ENCODE assay signal across 8 mouse cellular contexts in genomic region chr12:65075085-65075732, GRCm38 (mm10). TPM values are rescaled to one million over a fixed set of nuclear protein-coding genes. Genes with fewer than 3 reads are reported as not detected.
DNase-seq lines count a peak whose midpoint lies in the region; ATAC-seq and TF ChIP-seq lines count a peak whose summit lies in the region.

Fancm (plus strand) TSS chr12:65075603.

- WGBS in forebrain, embryonic 12.5 days: 3% methylated on average over 39 of the region's 39 CpGs
- 2% methylated on average over 36 of the region's 39 CpGs for WGBS in heart, postnatal 0 days
- 1% methylated on average over 39 of the region's 39 CpGs for WGBS in liver, embryonic 16.5 days (ENCODE audit: insufficient replicate concordance)
- WGBS in neural tube, embryonic 13.5 days: 2% methylated on average over 39 of the region's 39 CpGs

- peak; percentile 82 for TF ChIP-seq POLR2A in testis, adult 2 months (IDR thresholded peaks at IDR 0.05; ENCODE audit: control insufficient read depth, low read depth, low read length)

- peak within 1 kb of the TSS; percentile 97 for H3K4me3 ChIP-seq in E14TG2a.4 (replicated peaks; ENCODE audit: low read length)
- H3K4me3 ChIP-seq in forebrain, embryonic 12.5 days (replicated peaks): peak within 1 kb of the TSS; percentile 83
- peak within 1 kb of the TSS; percentile 96 for H3K4me3 ChIP-seq in heart, postnatal 0 days (ENCODE audit: low read depth, low read length)
- peak within 1 kb of the TSS; percentile 84 for H3K4me3 ChIP-seq in liver, embryonic 16.5 days (ENCODE audit: low read depth, low read length)
- peak within 1 kb of the TSS; percentile 87 for H3K4me3 ChIP-seq in neural tube, embryonic 13.5 days
- peak within 1 kb of the TSS; percentile 97 for H3K4me3 ChIP-seq in testis, adult 2 months (ENCODE audit: control insufficient read depth, low read depth, low read length)

- H3K4me2 ChIP-seq in forebrain, embryonic 12.5 days: peak within 1 kb of the TSS; percentile 82
- peak within 1 kb of the TSS; percentile 97 for H3K4me2 ChIP-seq in heart, postnatal 0 days (ENCODE audit: low read depth, low read length)
- H3K4me2 ChIP-seq in liver, embryonic 16.5 days (ENCODE audit: low read depth, low read length): peak within 1 kb of the TSS; percentile 96
- peak within 1 kb of the TSS; percentile 72 for H3K4me2 ChIP-seq in neural tube, embryonic 13.5 days

- peak within 1 kb of the TSS; percentile 76 for H3K9ac ChIP-seq in forebrain, embryonic 12.5 days
- peak within 1 kb of the TSS; percentile 86 for H3K9ac ChIP-seq in heart, postnatal 0 days (replicated peaks; ENCODE audit: low read depth, low read length)
- H3K9ac ChIP-seq in liver, embryonic 16.5 days (ENCODE audit: low read depth, low read length): peak within 1 kb of the TSS; percentile 88
- H3K9ac ChIP-seq in neural tube, embryonic 13.5 days: peak within 1 kb of the TSS; percentile 81

- peak within 1 kb of the TSS; percentile 91 for H3K27ac ChIP-seq in forebrain, embryonic 12.5 days
- peak within 1 kb of the TSS; percentile 95 for H3K27ac ChIP-seq in heart, postnatal 0 days (ENCODE audit: low read depth)
- peak within 1 kb of the TSS; percentile 73 for H3K27ac ChIP-seq in liver, embryonic 16.5 days (ENCODE audit: low read length)
- H3K27ac ChIP-seq in neural tube, embryonic 13.5 days (replicated peaks): peak within 1 kb of the TSS; percentile 94
- peak within 1 kb of the TSS; percentile 82 for H3K27ac ChIP-seq in testis, adult 2 months (ENCODE audit: control insufficient read depth, insufficient read depth, low read depth, low read length)

- DNase-seq in c-Kit-positive CD71-positive TER-119-positive erythroid progenitor cells, embryonic 14.5 days (ENCODE audit: low spot score): peak; percentile 92
- DNase-seq in heart, postnatal 0 days (ENCODE audit: low spot score): peak; percentile 81
- DNase-seq in kidney, postnatal 4 days: peak; percentile 90 to 94

- peaks cover 56% of the 10 kb centered on the region for H3K4me1 ChIP-seq in E14TG2a.4 (replicated peaks; ENCODE audit: low read depth, low read length)
- peaks cover 37% of the 10 kb centered on the region for H3K4me1 ChIP-seq in forebrain, embryonic 12.5 days
- peaks cover 16% of the 10 kb centered on the region for H3K4me1 ChIP-seq in heart, postnatal 0 days (ENCODE audit: control insufficient read depth, insufficient read depth)
- peaks cover 31% of the 10 kb centered on the region for H3K4me1 ChIP-seq in liver, embryonic 16.5 days (ENCODE audit: control insufficient read depth, low read depth, low read length)
- peaks cover 48% of the 10 kb centered on the region for H3K4me1 ChIP-seq in neural tube, embryonic 13.5 days (replicated peaks)
- peaks cover 13% of the 10 kb centered on the region for H3K4me1 ChIP-seq in testis, adult 2 months (ENCODE audit: control insufficient read depth, insufficient read depth, low read length)

- TF ChIP-seq EP300 in heart, postnatal 0 days (IDR thresholded peaks at IDR 0.05; ENCODE audit: low read depth): no peak

- no peaks in the 10 kb centered on the region for H3K9me3 ChIP-seq in E14TG2a.4 (ENCODE audit: low read length)
- H3K9me3 ChIP-seq in forebrain, embryonic 12.5 days: no peaks in the 10 kb centered on the region
- no peaks in the 10 kb centered on the region for H3K9me3 ChIP-seq in heart, postnatal 0 days (replicated peaks; ENCODE audit: control insufficient read depth, low read length)
- no peaks in the 10 kb centered on the region for H3K9me3 ChIP-seq in liver, embryonic 16.5 days (replicated peaks; ENCODE audit: control insufficient read depth, low read length)
- no peaks in the 10 kb centered on the region for H3K9me3 ChIP-seq in neural tube, embryonic 13.5 days

- no peaks in the 10 kb centered on the region for H3K27me3 ChIP-seq in E14TG2a.4 (ENCODE audit: insufficient read depth, low read length)
- H3K27me3 ChIP-seq in forebrain, embryonic 12.5 days: no peaks in the 10 kb centered on the region
- H3K27me3 ChIP-seq in heart, postnatal 0 days (ENCODE audit: control insufficient read depth, insufficient read depth, low read length): no peaks in the 10 kb centered on the region
- no peaks in the 10 kb centered on the region for H3K27me3 ChIP-seq in liver, embryonic 16.5 days (ENCODE audit: control insufficient read depth, insufficient read depth, low read depth, low read length)
- no peaks in the 10 kb centered on the region for H3K27me3 ChIP-seq in neural tube, embryonic 13.5 days
- no peaks in the 10 kb centered on the region for H3K27me3 ChIP-seq in testis, adult 2 months (ENCODE audit: control insufficient read depth, insufficient read depth, low read length)

- H3K36me3 ChIP-seq in E14TG2a.4 (ENCODE audit: insufficient read depth, low read length): peaks cover 52% of the 10 kb centered on the region
- H3K36me3 ChIP-seq in forebrain, embryonic 12.5 days (replicated peaks): peaks cover 4% of the 10 kb centered on the region
- H3K36me3 ChIP-seq in heart, postnatal 0 days (replicated peaks; ENCODE audit: control insufficient read depth, insufficient read depth, low read length): no peaks in the 10 kb centered on the region; the same call in 1 of the 2 replicates
- no peaks in the 10 kb centered on the region for H3K36me3 ChIP-seq in liver, embryonic 16.5 days (ENCODE audit: control insufficient read depth, insufficient read depth)
- H3K36me3 ChIP-seq in neural tube, embryonic 13.5 days: peaks cover 5% of the 10 kb centered on the region
- no peaks in the 10 kb centered on the region for H3K36me3 ChIP-seq in testis, adult 2 months (ENCODE audit: control insufficient read depth, insufficient read depth, low read length)

- ATAC-seq in forebrain, embryonic 12.5 days (ENCODE audit: low FRiP score): peak; percentile 54
- peak; percentile 36 for ATAC-seq in heart, postnatal 0 days (ENCODE audit: insufficient read depth, low read depth)
- ATAC-seq in liver, embryonic 16.5 days (ENCODE audit: low read depth): peak; percentile 47
- peak; percentile 37 for ATAC-seq in neural tube, embryonic 13.5 days (ENCODE audit: low read depth)

- no peak for TF ChIP-seq CTCF in E14TG2a.4 (conservative IDR thresholded peaks at IDR 0.05; ENCODE audit: low read length)
- no peak for TF ChIP-seq CTCF in heart, postnatal 0 days (IDR thresholded peaks at IDR 0.05; ENCODE audit: low read depth)
- no peak for TF ChIP-seq CTCF in testis, adult 2 months (IDR thresholded peaks at IDR 0.05; ENCODE audit: control insufficient read depth, insufficient read depth, insufficient replicate concordance, low read depth, low read length)

RNA-seq across cellular contexts. Expression of gene Fancm, which starts in this region (rescaled TPM):
- polyA plus RNA-seq in forebrain, embryonic 12.5 days (2016; fragmentation: Nextera tagmentation; extraction: Ambion mirVana): 15.4 and 17.5 TPM in 2 replicates
- 4.6 and 7.6 TPM in 2 replicates for total RNA-seq in heart, postnatal 0 days (2014; rRNA removed; ENCODE audit: low replicate concordance)
- 4.5 and 5.0 TPM in 2 replicates for polyA plus RNA-seq in heart, postnatal 0 days (2015; fragmentation: Nextera tagmentation; extraction: Ambion mirVana)
- polyA plus RNA-seq in liver, embryonic 16.5 days (2015; fragmentation: Nextera tagmentation; extraction: Ambion mirVana): 3.2 and 4.0 TPM in 2 replicates
- 7.3 and 9.2 TPM in 2 replicates for polyA plus RNA-seq in neural tube, embryonic 13.5 days (2015; fragmentation: Nextera tagmentation; extraction: Ambion mirVana)
- polyA plus RNA-seq in testis, adult 2 months (2012; rRNA removed): 1.6 and 1.9 TPM in 2 replicates

Comparison
In these comparisons a context has a peak if more than half of its experiments do, and no peak if none do; other contexts are left out.
1. Peak in every context shown above with its lines: DNase-seq, ATAC-seq, H3K4me3 ChIP-seq and H3K27ac ChIP-seq.